Mouse (Mus musculus) forebrain, embryonic 14.5 days (tissue): ENCODE measurements at regions not wholly inside any gene's neighbourhood (a gene's known extent, or its start where the extent isn't known, plus 50 kb on each side); places are given as distances from the start of the nearest gene placed in this dataset.
A peak's percentile ranks its signal among the peaks of the same experiment; 100 is the strongest.

Experiments
- ATAC-seq: fragments of 200-750 bp; cut with Nextera tagmentation; 2 replicates; pipeline ENCODE4 v1.8.0; 2017; ENCODE audit warnings: mild to moderate bottlenecking, moderate library complexity
- DNase-seq: peaks from one replicate; pipeline ENCODE4 v3.0.0-alpha.2; 2015; ENCODE audit warnings: low spot score
- H3K27ac ChIP-seq: fragments of 300-500 bp; sonication (generic); 2 replicates; pipeline ENCODE4 v1.5.1; 2014; ENCODE audit warnings: low read depth, mild to moderate bottlenecking, control low read depth, low read length, moderate library complexity
- H3K27me3 ChIP-seq: fragments of 300-500 bp; sonication (generic); replicated peaks from 2 replicates; pipeline ENCODE4 v1.6.1; 2014; ENCODE audit warnings: low read length, control low read depth, mixed read lengths; ENCODE audit not compliant: control insufficient read depth, insufficient read depth
- H3K36me3 ChIP-seq: fragments of 300-500 bp; sonication (generic); 2 replicates; pipeline ENCODE4 v1.6.1; 2014; ENCODE audit warnings: low read length, control low read depth; ENCODE audit not compliant: control insufficient read depth, insufficient read depth
- H3K4me1 ChIP-seq: fragments of 300-500 bp; sonication (generic); 2 replicates; pipeline ENCODE4 v1.6.1; 2014; ENCODE audit warnings: antibody characterized with exemption, low read length, control low read depth; ENCODE audit not compliant: control insufficient read depth, insufficient read depth
- H3K4me2 ChIP-seq: fragments of 300-500 bp; sonication (generic); 2 replicates; pipeline ENCODE4 v1.6.1; 2014; ENCODE audit warnings: mild to moderate bottlenecking, control low read depth, low read length
- H3K4me3 ChIP-seq: fragments of 300-500 bp; sonication (generic); 2 replicates; pipeline ENCODE4 v1.5.1; 2014; ENCODE audit warnings: low read depth, low read length, control low read depth
- H3K9ac ChIP-seq: fragments of 300-500 bp; sonication (generic); 2 replicates; pipeline ENCODE4 v1.6.1; 2014; ENCODE audit warnings: mild to moderate bottlenecking, low read length, control low read depth, moderate library complexity
- H3K9me3 ChIP-seq: fragments of 300-500 bp; sonication (generic); replicated peaks from 2 replicates; pipeline ENCODE4 v1.6.1; 2016; ENCODE audit warnings: low read length, control low read depth, mixed read lengths; ENCODE audit not compliant: control insufficient read depth
- WGBS: fragments of 180-500 bp; shearing (Covaris S2); extraction: QIAGEN DNeasy Blood & Tissue Kit; methylation state at CpG from one replicate; pipeline ENCODE4 v1.1.7; 2014; 5-methylcytosine and 5-hydroxymethylcytosine counted together

DNA sequence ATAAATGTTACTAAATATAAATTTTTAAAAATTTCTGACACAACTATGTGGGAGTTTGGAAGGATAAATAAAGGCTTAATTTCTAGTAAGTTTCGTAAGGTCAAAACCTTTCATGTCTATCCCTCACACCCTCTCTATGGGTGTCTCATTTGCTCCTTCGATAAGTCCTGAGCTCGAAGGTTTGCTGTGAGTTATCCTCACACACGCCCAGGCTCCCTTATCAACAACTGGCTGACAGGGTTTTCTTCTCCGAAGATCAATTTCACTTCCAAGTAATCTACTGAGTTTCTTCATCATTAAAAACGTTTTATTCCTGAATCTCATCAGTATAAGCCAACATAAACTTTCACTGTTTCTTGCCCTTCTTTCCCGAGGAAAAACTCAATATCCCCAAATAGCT lies 416.0 kb upstream of the Nudt12 start:
- no peaks in the 10 kb centered on the region for H3K9me3 ChIP-seq
- no peaks in the 10 kb centered on the region for H3K36me3 ChIP-seq
- 72% methylated on average over 7 of the region's 7 CpGs for WGBS
- ATAC-seq (no peak), DNase-seq (no peak)
- no peak overlapping the region for H3K4me2 ChIP-seq
- H3K4me3 ChIP-seq = no peak overlapping the region
- no peak overlapping the region for H3K9ac ChIP-seq
- no peaks in the 10 kb centered on the region for H3K4me1 ChIP-seq
- no peaks in the 10 kb centered on the region for H3K27me3 ChIP-seq
- no peak overlapping the region for H3K27ac ChIP-seq

DNA sequence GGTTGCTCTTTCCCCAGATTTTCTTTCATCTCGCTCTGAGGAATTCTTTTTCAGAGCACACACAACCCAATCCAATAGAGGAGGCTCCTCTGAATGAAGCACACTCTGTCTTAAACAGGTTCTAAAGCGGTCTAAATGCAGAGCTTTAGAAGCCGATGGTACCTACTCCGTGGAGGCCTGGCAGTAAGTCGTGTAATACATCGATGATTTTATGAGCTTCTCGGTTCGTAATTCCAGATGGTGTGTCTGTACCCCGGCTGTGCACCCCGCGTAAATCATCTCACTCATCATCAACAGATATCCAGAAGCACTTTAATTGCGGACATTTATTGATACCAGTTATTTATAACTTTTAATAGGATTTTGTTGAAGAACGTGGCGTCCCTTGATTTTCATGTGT lies 408.3 kb upstream of the Nudt12 start:
- H3K36me3 ChIP-seq = no peaks in the 10 kb centered on the region
- no peaks in the 10 kb centered on the region for H3K4me1 ChIP-seq
- no peak overlapping the region for H3K4me3 ChIP-seq
- H3K9me3 ChIP-seq = no peaks in the 10 kb centered on the region
- no peaks in the 10 kb centered on the region for H3K27me3 ChIP-seq
- DNase-seq (peak; percentile 4), ATAC-seq (no peak)
- H3K27ac ChIP-seq = no peak overlapping the region
- WGBS = 91% methylated on average over 14 of the region's 14 CpGs
- H3K9ac ChIP-seq = no peak overlapping the region
- no peak overlapping the region for H3K4me2 ChIP-seq

DNA sequence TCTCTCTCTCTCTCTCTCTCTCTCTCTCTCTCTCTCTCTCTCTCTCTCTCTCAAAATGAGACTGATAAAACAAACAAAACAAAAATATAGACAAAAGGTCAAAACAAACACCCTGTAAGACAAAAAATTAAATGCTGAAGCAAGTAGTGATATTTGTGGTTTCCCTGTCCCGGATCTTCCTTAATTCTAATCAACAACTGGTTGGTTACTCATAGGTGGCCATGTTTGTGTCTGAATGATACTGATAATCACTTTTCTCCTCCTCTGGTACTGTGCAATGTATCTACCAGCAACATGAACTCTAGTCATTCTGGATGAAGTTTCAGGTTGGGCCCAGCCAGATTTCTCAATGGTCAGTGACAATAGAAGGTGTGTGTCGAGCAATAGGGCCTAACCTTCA lies 396.1 kb upstream of the Nudt12 start:
- no peak for ATAC-seq
- no peak overlapping the region for H3K27ac ChIP-seq
- 90% methylated on average over 2 of the region's 2 CpGs for WGBS

DNA sequence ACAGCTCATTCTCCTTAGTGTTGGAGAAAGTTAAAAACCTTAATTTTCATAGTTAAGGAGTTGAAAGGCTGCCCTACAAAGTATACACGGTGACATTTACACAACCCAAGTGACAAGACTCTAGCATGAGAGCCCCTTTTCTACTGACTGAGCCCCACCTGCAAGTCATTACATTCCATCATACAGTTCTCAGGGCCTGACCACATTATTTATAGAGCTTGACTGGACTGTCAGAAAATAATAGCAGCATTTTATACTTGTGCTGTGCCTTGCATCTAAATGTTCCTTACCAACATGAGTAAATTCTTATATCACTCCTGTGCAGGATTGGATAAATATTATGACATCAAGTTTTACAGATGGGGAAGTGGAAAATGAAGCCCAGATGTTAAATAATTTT lies 391.4 kb upstream of the Nudt12 start:
- Histone ChIP-seq H3K9me3 (no peaks in the 10 kb centered on the region), H3K36me3 (no peaks in the 10 kb centered on the region), H3K4me3 (no peak overlapping the region), H3K4me2 (no peak overlapping the region), H3K27ac (no peak overlapping the region), H3K9ac (no peak overlapping the region), H3K4me1 (no peaks in the 10 kb centered on the region), H3K27me3 (no peaks in the 10 kb centered on the region)
- WGBS = 97% methylated on average over 1 of the region's 1 CpGs
- DNase-seq (no peak), ATAC-seq (no peak)

More for the DNA sequence above, 396.1 kb upstream of the Nudt12 start:
- Histone ChIP-seq H3K36me3 (no peaks in the 10 kb centered on the region), H3K9ac (no peak overlapping the region), H3K4me2 (no peak overlapping the region), H3K27me3 (no peaks in the 10 kb centered on the region), H3K4me3 (no peak overlapping the region), H3K9me3 (no peaks in the 10 kb centered on the region), H3K4me1 (no peaks in the 10 kb centered on the region)
- no peak for DNase-seq

DNA sequence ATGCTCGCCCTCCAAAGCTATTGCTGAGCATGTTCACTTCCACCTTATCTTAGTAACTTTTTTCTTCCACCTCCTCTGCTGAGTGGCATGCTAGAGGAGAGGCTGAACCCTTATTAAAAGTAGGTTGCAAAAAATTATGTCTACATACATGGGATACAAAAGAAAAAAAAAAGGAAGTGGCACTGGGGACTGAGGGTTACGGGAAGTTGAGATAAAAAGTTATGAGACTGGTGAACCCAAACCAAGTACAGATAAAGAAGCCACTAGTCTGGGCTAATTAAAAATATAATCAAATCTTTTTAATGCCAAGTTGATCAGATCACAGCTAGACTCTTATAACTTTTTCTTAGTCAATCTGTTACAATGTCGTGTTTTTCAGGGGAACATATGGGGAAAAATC lies 384.2 kb upstream of the Nudt12 start:
- no peak for ATAC-seq
- no peak for DNase-seq
- WGBS = 88% methylated on average over 3 of the region's 3 CpGs
- Histone ChIP-seq H3K4me3 (no peak overlapping the region), H3K9me3 (no peaks in the 10 kb centered on the region), H3K4me2 (no peak overlapping the region), H3K27me3 (no peaks in the 10 kb centered on the region), H3K4me1 (no peaks in the 10 kb centered on the region), H3K27ac (no peak overlapping the region), H3K36me3 (no peaks in the 10 kb centered on the region), H3K9ac (no peak overlapping the region)

DNA sequence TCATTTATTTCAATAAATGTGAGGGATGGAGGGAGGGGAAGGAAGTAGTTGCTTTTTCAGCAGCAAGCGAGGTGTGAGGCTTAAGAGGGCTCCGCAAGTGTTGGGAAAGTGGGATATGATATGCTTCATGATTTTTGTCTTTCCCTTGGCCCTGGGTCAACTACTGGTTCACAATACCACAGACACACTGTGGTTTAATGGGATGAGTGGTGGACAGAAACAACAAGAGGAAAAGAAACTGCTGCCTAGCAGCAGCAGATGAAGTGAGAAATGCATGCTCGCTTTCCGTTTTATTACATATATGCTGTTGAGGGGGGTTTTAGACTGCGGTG lies 369.9 kb upstream of the Nudt12 start:
- ATAC-seq (no peak), DNase-seq (no peak)
- Histone ChIP-seq H3K9ac (no peak overlapping the region), H3K27me3 (no peaks in the 10 kb centered on the region), H3K36me3 (no peaks in the 10 kb centered on the region), H3K4me3 (no peak overlapping the region), H3K4me2 (no peak overlapping the region), H3K9me3 (no peaks in the 10 kb centered on the region), H3K27ac (no peak overlapping the region), H3K4me1 (no peaks in the 10 kb centered on the region; the same call in 1 of the 2 replicates)
- WGBS = 76% methylated on average over 5 of the region's 5 CpGs

DNA sequence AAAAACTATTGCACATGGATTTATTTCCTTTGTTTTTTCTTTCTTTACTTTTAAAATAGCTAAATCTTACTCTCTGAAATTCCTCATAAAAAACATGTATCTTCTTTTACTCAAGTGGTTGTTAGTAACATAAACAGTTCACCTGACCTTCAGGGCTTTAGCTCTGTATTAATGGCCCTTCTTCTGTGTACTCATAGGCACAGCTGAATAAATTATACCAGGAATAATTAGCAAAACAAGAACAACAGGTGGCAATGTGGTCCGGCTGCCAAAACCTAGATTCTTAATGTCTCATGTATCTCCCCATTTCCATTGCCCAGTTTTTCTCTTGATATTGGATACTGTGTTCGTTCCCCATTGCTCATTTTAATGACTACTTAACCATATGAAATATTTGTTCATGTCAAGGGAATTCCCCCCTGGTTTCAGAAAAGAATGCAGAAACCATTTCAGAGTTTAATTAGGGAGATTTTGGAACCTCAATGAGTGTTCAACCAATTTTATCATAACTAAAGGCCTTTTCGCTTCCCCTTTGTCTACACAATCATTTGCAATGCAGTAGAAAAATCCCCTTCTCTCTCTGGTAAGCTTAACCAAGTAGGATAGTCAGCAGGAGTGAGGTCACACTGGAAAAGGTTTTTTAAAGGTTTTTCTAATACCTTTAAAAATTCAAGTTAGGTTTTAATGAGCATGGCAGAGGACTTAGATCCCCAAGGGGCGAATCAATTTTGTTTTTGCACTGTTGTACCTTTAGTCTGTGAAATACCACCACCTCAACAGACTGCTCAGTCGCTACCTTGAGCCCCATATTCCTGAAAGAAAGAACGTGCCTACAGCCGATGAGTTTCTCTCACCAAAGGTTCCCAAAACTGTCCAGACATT lies 369.3 kb upstream of the Nudt12 start:
- H3K36me3 ChIP-seq = no peaks in the 10 kb centered on the region
- H3K9ac ChIP-seq = no peak overlapping the region
- H3K27ac ChIP-seq = no peak overlapping the region
- WGBS = 25% methylated on average over 7 of the region's 7 CpGs
- no peak overlapping the region for H3K4me3 ChIP-seq
- H3K4me1 ChIP-seq = no peaks in the 10 kb centered on the region; the same call in 1 of the 2 replicates
- no peaks in the 10 kb centered on the region for H3K9me3 ChIP-seq
- peak; percentile 67 for ATAC-seq
- no peaks in the 10 kb centered on the region for H3K27me3 ChIP-seq
- H3K4me2 ChIP-seq = no peak overlapping the region
- peak; percentile 65 for DNase-seq

DNA sequence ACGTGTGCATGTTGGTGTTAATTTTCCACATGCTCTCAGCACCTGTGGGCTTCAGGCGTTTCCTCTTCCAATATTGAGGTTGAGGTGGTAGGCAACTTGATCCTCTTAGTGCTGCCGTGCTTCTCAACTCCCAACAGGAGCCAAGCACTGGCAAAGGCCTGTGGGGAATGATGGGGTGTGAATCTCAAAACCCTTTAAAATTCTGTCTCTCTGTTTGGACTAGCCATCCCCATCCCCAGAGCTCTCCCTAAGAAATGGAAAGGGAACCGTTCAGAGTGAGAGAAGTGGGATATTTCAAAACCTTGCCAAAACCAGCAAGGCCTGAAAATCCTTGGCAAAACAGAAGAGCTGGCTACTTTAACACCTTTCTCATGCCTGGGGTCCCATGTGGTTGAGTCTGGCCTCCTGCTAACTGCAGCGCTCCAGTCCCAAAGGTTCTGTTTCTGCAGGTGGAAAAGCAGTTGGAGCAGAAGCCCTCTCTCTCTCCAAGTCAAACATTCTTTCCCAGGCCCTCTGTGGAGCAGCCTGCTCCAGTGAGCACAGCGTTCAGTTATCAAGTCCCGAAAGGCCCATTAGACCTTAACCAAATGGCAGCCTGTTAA lies 360.4 kb upstream of the Nudt12 start:
- no peaks in the 10 kb centered on the region for H3K9me3 ChIP-seq
- DNase-seq = no peak
- 68% methylated on average over 7 of the region's 7 CpGs for WGBS

More for the DNA sequence above, 360.4 kb upstream of the Nudt12 start:
- Histone ChIP-seq H3K4me3 (no peak overlapping the region), H3K4me1 (no peaks in the 10 kb centered on the region), H3K4me2 (no peak overlapping the region), H3K36me3 (no peaks in the 10 kb centered on the region), H3K27me3 (no peaks in the 10 kb centered on the region), H3K27ac (no peak overlapping the region), H3K9ac (no peak overlapping the region)
- no peak for ATAC-seq
